Mouse (Mus musculus) lung, postnatal 0 days (tissue): ENCODE data around the gene Nbea. TPM values are rescaled to one million over a fixed set of nuclear protein-coding genes. Genes with fewer than 3 reads are reported as not detected.
A peak's percentile ranks its signal among the peaks of the same experiment; 100 is the strongest.

Source experiments
- ATAC-seq: fragments of 200-750 bp; cut with Nextera tagmentation; 2 replicates; pipeline ENCODE4 v1.8.0; 2017; ENCODE audit warnings: moderate library complexity
- DNase-seq: peaks from one replicate; pipeline ENCODE4 v3.0.0-alpha.2; 2016; ENCODE audit warnings: low spot score
- H3K27ac ChIP-seq: fragments of 300-500 bp; sonication (generic); 2 replicates; pipeline ENCODE4 v1.5.1; 2014; ENCODE audit warnings: antibody characterized with exemption, mild to moderate bottlenecking, low read length, mixed read lengths
- H3K27me3 ChIP-seq: fragments of 300-500 bp; sonication (generic); replicated peaks from 2 replicates; pipeline ENCODE4 v1.6.1; 2014; ENCODE audit warnings: low read length, mixed read lengths; ENCODE audit not compliant: insufficient read depth
- H3K36me3 ChIP-seq: fragments of 300-500 bp; sonication (generic); 2 replicates; pipeline ENCODE4 v1.6.1; 2014; ENCODE audit warnings: low read length, mixed read lengths; ENCODE audit not compliant: insufficient read depth
- H3K4me1 ChIP-seq: fragments of 300-500 bp; sonication (generic); 2 replicates; pipeline ENCODE4 v1.6.1; 2014; ENCODE audit warnings: antibody characterized with exemption, low read depth, low read length, mixed read lengths; ENCODE audit not compliant: insufficient read depth
- H3K4me2 ChIP-seq: fragments of 300-500 bp; sonication (generic); replicated peaks from 2 replicates; pipeline ENCODE4 v1.6.1; 2014; ENCODE audit warnings: low read depth, mild to moderate bottlenecking, low read length, moderate library complexity, mixed read lengths
- H3K4me3 ChIP-seq: fragments of 300-500 bp; sonication (generic); 2 replicates; pipeline ENCODE4 v1.5.1; 2014; ENCODE audit warnings: low read depth, low read length
- H3K9ac ChIP-seq: fragments of 300-500 bp; sonication (generic); replicated peaks from 2 replicates; pipeline ENCODE4 v1.6.1; 2014; ENCODE audit warnings: low read depth, mild to moderate bottlenecking
- H3K9me3 ChIP-seq: fragments of 300-500 bp; sonication (generic); 2 replicates; pipeline ENCODE4 v1.6.1; 2016; ENCODE audit warnings: low read length, mixed read lengths
- CTCF ChIP-seq: IDR thresholded peaks from 2 replicates; pipeline ENCODE4 v1.5.1; 2016; ENCODE audit warnings: antibody characterized with exemption, mild to moderate bottlenecking
- EP300 ChIP-seq: IDR thresholded peaks from 2 replicates; pipeline ENCODE4 v1.6.1; 2016; ENCODE audit warnings: antibody characterized with exemption, mild to moderate bottlenecking, control low read depth
- WGBS: fragments of 180-500 bp; shearing (Covaris S2); extraction: QIAGEN DNeasy Blood & Tissue Kit; methylation state at CpG from one replicate; pipeline ENCODE4 v1.1.7; 2014; 5-methylcytosine and 5-hydroxymethylcytosine counted together
- polyA plus RNA-seq: library from polyadenylated mRNA; unstranded; fragments of >200 nt; fragmentation: Nextera tagmentation; extraction: Ambion mirVana; gene quantifications from 2 replicates; pipeline ENCODE4 v1.2.1, GENCODE M21; 2015

The Nbea gene
- polyA plus RNA-seq, 1 experiment from 2014 or later = 6.3 TPM

DNA sequence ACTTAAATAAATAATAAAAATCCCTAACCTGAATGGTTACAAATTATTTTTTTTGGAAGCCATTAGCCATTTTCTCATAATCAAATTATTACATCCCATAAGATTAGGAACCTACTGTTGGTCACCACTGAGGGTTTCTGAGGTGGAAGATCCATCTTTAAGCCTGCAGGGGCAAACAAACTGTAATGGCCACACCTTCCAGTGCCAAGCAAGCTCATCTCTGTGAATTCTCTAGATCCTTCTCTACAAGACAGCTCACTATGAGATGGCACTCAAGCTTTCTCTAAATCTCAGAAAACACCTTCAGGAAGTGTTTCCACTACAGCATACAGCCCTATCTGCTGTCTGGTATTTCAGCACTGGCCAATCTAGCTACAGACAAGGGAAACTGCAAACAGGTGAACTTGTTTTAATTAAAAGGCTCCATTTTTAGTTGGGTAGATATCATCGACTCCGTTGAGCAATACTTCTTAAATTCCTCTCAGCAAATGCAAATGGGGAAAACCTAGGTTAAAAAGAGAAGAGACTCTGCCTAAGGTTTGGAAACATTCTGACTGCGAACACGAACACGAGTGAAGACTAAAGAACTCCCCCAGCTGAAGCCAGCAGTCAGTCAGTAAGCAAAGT lies 402.0 kb downstream of the Nbea start:
- no peaks in the 10 kb centered on the region for H3K9me3 ChIP-seq
- H3K36me3 ChIP-seq = no peaks in the 10 kb centered on the region
- no peak for DNase-seq
- WGBS = 46% methylated on average over 5 of the region's 5 CpGs
- ATAC-seq = no peak
- peaks cover 36% of the 10 kb centered on the region for H3K27me3 ChIP-seq
- no peak for TF ChIP-seq CTCF
- TF ChIP-seq EP300 = no peak
- H3K4me2 ChIP-seq = no peak overlapping the region
- peaks cover 3% of the 10 kb centered on the region; the same call in 1 of the 2 replicates for H3K4me1 ChIP-seq
- H3K4me3 ChIP-seq = no peak overlapping the region
- no peak overlapping the region for H3K27ac ChIP-seq
- no peak overlapping the region for H3K9ac ChIP-seq

DNA sequence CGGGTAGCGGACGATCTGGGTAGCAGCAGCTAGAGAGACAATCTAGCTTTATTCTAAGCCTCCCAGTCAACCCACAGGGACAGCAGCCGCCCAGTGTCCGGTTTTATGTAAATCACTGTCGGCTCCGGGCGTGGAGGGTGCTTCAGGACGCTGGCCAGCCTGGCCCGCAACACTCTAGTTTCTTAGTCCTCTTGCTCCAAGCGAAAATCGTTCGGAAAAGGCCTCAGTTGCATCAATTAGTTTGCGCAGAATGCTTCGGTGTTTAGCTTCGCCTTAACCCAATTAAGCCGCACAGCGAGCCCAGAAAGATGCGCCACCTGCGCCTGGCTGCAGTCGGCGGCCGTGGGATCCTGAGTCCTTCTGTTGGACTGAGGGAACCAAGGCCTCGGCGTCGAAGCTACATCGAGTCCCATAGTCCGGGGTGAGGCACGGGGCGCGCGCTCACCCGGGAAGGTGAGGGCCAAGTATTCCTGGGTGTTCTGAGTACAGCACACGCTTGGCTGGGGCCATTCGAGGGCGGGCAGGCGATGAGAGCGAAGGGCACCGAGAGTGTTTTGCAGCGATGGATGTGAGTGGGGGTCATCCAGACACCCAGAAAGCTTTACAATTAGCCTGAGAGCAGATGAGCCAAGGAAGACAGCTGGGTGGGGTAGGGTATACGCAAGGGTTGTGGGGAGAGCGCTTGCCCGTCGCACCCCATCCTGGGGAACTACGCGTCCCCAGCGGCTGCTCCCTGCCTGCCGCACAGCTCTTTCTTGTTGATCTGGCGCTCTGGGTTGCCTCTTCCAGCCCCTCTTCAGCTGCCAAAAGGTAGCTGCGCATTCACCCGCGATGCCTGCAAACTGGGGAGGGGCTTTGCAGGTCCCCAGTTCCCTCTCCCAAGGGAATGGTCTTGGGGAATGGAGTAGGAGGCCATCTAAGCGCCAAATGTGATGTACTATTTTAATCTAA lies 403.1 kb downstream of the Nbea start:
- Histone ChIP-seq H3K9ac (no peak overlapping the region), H3K4me1 (peaks cover 3% of the 10 kb centered on the region; the same call in 1 of the 2 replicates), H3K36me3 (no peaks in the 10 kb centered on the region), H3K27ac (no peak overlapping the region), H3K4me3 (0 out of 2 replicates have a peak overlapping the region, but pooled peaks have one; percentile 1), H3K27me3 (peaks cover 32% of the 10 kb centered on the region), H3K4me2 (no peak overlapping the region), H3K9me3 (no peaks in the 10 kb centered on the region)
- ATAC-seq = no peak
- WGBS = 6% methylated on average over 52 of the region's 53 CpGs
- no peak for DNase-seq
- TF ChIP-seq EP300 (no peak), CTCF (no peak)

DNA sequence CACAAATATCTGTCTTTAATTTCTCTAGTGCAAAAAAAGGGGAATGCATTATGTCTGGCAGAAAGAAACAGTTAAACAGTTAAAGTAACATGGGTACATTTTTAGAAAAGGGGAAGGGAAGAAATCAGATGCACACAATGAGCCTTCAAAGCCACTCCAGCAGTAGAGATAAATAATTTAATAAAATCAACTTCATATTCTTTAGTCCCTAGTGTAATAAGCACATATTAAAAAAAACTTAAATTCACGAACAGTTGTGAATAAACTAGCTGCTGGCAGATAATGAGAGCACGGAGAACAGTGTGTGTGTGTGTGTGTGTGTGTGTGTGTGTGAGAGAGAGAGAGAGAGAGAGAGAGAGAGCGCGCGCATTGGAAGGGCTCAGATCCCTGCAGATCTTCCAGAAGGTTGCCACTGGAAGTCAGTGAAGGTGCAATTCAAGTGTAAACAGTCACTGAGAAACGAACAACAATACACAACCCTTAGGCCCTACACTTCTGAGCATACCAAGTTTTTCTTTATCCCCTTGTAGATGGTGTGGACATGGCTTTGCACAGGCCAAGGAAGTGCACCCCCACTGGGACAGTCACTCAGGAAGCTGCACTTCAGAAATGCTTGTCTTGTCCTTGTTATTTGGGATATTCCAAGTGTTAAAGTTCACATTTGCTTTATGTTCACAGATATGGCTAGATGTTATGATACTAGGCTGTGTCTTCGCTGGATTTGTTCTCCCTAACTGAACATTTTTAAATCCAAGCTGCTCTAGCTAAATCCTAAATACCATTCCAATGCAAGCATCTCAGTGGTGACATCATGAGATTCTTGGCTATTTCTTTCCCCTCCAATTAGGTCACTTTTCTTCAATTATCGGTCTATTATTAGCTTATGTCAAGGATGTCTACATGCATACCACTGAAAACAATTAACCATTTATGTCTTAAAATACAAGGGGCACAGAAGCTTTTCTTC lies 404.5 kb downstream of the Nbea start:
- Histone ChIP-seq H3K36me3 (no peaks in the 10 kb centered on the region), H3K9ac (no peak overlapping the region), H3K9me3 (no peaks in the 10 kb centered on the region), H3K27me3 (peaks cover 29% of the 10 kb centered on the region), H3K4me2 (no peak overlapping the region), H3K4me3 (no peak overlapping the region), H3K4me1 (peaks cover 3% of the 10 kb centered on the region; the same call in 1 of the 2 replicates), H3K27ac (no peak overlapping the region)
- 68% methylated on average over 8 of the region's 8 CpGs for whole genome bisulfite sequencing
- TF ChIP-seq EP300 (no peak), CTCF (no peak)
- DNase-seq (no peak), ATAC-seq (no peak)

DNA sequence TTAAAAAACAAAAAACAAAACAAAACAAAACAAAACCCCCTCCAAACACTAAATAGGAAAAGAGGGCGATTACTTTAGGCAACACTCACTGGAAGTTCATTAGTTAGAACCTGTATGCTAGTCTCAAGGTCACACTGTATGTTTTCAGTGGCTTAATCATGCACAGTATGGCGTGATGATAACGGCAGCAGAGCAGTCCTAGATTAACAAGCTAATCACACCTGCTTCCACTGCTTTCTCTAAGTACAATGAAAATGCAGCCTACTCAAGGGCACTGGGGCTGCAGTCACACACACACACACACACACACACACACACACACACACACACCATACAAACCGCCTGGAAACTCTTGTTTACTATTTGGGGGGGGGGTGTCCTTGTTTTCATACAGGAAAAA lies 406.0 kb downstream of the Nbea start:
- TF ChIP-seq CTCF (no peak), EP300 (no peak)
- DNase-seq (no peak), ATAC-seq (no peak)
- H3K27ac ChIP-seq = no peak overlapping the region
- peaks cover 3% of the 10 kb centered on the region; the same call in 1 of the 2 replicates for H3K4me1 ChIP-seq
- no peaks in the 10 kb centered on the region for H3K36me3 ChIP-seq
- peaks cover 16% of the 10 kb centered on the region for H3K27me3 ChIP-seq
- H3K4me2 ChIP-seq = no peak overlapping the region
- no peak overlapping the region for H3K9ac ChIP-seq
- no peak overlapping the region for H3K4me3 ChIP-seq
- WGBS = 77% methylated on average over 4 of the region's 4 CpGs
- H3K9me3 ChIP-seq = no peaks in the 10 kb centered on the region

DNA sequence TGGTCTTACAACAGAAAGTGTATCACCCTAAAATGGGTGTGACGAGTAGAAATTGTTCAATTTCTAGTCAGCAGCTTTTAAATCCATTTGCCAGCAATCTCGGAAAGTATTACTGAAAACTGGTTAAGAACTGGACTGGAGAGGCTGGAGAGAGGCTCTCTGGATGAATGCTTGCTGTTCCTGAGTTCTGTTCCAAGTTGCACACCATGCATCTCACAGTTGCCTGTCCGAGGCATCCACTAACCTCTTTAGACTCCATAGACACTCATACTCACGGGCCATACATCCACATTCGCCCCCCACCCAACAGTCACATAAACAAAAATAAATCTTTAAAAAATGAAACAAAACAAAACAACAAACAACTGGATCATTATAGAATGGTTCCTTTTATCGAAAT lies 407.7 kb downstream of the Nbea start:
- Histone ChIP-seq H3K4me1 (0 out of 2 replicates have a peak, but pooled peaks cover 3% of the 10 kb centered on the region), H3K27me3 (peaks cover 14% of the 10 kb centered on the region), H3K36me3 (no peaks in the 10 kb centered on the region), H3K9ac (no peak overlapping the region), H3K4me2 (no peak overlapping the region), H3K4me3 (no peak overlapping the region), H3K27ac (no peak overlapping the region), H3K9me3 (no peaks in the 10 kb centered on the region)
- ATAC-seq = no peak
- 83% methylated on average over 6 of the region's 6 CpGs for WGBS
- TF ChIP-seq EP300 (no peak), CTCF (no peak)
- no peak for DNase-seq
